Mouse (Mus musculus) spleen, postnatal 4 days (tissue): ENCODE data around the gene Nt5e.
A peak's percentile ranks its signal among the peaks of the same experiment; 100 is the strongest.
"Not testable (repeated sequence)": the region's sequence is repeated elsewhere in the genome, so short reads cannot be mapped to it uniquely, and the experiment has no call there.

ENCODE experiments used
- DNase-seq, 2 experiments: peaks; one replicate each; pipeline ENCODE4 v3.0.0; 2022; ENCODE audit warnings: low spot score in 2 of 2

Gene Nt5e

DNA sequence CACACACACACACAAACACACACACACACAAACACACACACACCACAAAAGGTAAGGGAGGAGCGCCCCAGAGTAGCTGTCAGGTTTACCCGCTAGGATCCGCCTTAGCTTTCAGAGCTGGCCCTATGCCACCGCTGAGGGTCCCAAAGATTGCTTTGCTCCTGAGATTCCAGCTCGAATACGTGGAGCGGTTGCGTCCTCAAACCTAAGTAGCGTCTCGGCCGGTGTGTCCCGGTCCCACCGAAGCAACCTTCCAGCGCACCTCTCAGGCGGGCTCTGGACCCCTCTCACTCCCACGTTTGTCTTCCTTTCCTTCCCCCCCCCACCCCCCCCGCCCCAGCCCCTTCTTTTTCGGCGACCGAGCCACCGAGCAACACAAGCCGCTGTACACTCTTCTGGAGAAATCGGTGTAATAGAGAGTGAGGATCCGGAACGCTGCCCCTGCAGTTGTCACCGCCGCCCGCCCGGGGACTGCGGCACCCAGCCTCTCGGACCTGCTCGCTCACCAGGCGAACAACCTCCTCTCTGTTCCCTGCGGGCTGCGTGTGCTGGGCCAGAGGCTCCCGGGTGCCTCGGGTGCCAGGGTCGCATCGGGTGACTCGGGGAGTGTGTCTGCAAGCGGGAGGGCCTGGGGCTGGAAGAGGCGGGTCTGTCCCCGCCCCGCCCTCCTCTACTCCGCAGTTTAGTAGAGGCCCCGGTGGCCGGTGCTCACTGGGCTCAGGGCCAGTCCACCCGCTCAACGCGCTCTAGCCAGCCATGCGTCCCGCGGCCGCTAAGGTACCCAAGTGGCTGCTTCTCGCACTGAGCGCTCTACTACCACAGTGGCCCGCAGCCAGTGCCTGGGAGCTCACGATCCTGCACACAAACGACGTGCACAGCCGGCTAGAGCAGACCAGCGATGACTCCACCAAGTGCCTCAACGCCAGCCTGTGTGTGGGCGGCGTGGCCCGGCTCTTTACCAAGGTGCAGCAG, at the start of gene Nt5e:
Nt5e (plus strand) TSS at position 268 of the 972 bp plus-strand sequence.
- DNase-seq, result peak; percentile 20 to 70

DNA sequence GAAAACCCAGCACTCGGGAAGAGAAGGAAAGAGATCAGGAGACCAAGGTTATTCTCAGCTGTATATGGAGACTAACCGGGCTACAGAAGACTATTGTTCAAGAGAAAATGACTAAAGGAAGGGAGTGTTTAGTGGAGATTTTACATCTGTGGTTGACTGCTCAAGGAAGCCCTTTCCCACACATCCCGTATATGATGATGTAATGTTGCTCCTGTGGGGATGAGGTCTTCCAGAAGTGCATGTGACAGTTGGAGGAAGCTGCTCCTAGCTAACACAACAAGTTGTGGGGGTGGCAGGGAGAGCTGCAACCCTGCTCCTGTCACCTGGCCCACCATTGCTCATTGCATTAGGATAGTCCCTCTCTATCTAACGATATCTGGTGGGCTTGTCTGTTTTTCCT, 49.4 kb upstream of the Nt5e start:
- no peak for DNase-seq

DNA sequence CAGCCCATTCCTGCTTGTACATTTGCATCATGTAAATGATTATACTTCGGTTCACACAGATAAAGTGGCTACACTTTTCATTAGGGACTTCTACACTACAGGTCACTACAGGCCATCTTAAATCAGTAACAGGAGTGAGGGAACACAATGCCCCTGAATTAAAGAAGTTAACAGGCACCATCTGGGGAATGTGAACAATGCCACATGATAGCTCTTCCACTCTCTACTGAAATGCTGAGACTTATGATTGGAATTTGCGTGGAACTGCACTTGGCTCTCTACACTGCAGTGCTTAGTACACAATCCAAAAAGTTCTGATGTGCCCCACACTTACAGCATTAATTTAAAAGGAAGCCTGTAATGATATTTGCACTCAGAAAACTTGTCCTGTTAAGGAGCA, 47.3 kb upstream of the Nt5e start:
- DNase-seq, result no peak

DNA sequence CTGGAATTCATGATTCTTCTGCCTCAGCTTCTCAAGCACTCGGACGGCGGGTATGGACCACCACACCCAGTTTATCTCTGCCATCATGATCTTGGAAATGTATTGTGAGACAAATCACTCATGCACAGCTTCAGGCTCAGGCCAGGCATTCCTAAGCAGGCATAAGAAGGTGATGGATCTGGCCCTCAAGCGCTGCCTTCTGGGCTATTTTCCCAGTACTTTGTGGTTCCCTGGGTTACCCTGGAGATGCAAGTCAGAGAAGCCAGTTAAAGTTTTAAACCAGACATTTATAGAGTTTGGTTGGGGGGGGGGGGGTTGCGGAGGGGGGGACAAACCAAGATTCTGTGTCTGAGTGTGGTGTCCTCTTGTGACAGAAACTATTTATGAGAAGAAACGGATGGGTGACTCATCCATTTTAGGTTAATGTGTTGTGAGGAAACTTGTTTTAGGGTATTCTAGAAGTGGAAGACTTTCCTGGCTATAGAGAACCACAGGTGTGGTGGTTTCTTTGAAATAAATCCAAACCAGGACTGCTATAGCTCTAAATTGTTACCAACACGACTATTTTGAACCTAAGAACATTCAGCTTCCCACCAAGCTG, 37.3 kb upstream of the Nt5e start:
- DNase-seq, result no peak

DNA sequence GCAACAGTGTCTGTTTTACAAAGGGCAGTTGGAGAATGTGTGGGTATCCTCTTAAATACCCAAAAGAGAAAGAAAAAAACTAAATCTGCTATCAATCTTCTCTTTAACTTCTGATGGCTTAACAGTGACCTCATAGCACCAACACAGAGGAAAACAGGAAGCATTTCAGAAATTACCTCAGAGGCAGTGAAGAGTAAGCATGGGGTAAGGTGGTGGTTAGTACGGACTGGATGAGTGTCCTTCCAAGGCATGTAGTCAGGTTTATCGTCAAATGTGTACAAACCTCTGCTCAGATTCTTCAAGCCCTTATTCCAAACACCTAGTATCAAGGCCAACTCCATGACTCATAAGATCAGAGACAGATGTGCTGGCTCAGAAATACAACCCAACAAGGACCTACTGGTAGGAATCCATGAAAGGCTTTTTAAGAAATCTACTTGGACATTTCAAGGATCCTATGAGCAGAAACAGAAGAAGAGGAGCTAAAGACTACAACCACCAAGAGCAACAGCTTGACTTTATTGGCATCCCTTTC, 34.1 kb upstream of the Nt5e start:
- DNase-seq, result no peak

DNA sequence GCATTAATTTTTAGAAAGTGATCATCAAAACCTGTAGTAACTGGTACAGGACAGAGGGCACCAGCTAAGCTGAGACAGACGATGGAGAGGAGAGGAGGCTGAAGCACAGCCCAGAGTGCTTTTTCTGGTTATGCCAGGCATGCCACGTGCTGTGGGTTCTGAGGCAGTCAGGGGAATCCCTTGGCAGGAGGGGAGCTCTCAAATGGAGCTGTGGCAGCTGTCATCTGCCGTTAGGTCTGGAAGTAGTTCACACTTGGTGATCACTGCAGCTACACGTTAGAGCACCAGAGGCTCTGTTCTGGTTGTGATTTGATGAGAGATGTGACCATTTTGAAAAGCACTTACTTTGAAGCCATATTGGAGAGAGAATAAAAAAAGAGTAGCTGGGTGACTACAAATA, 31.2 kb upstream of the Nt5e start:
- no peak for DNase-seq

DNA sequence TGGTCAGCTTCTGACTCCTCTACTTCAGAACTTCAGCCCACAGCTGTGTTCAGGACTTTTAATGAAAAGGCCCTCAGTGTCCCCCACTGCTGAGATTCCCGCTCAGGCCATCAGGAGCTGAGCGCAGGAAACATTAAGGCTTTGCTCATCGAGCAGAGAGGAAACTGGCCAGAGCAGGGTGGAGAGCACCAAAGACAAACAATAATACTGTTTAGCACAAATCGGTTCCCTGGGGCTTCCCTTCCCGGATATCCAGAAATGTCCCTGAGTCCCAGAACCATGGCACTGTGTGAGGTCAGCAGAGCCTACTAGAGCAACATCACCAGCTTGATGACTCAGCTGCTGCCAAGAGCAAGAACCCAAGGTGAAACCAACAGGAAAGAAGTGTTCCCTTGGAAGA, 30.7 kb upstream of the Nt5e start:
- DNase-seq, result no peak

DNA sequence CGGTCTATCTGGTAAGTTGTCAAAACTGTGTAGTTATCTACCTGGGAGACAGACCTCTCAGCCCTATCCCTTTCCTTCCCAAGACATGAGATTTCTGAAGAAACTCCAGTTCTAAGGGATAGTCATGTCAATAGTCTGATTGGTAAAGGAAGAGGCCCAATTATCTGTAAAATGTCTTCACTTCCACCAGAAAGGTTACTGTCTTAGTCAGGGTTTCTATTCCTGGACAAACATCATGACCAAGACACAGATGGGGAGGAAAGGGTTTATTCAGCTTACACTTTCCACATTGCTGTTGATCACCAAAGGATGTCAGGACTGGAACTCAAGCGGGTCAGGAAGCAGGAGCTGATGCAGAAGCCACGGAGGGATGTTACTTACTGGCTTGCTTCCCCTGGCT, 29.8 kb upstream of the Nt5e start:
- DNase-seq, result not testable (repeated sequence)

DNA sequence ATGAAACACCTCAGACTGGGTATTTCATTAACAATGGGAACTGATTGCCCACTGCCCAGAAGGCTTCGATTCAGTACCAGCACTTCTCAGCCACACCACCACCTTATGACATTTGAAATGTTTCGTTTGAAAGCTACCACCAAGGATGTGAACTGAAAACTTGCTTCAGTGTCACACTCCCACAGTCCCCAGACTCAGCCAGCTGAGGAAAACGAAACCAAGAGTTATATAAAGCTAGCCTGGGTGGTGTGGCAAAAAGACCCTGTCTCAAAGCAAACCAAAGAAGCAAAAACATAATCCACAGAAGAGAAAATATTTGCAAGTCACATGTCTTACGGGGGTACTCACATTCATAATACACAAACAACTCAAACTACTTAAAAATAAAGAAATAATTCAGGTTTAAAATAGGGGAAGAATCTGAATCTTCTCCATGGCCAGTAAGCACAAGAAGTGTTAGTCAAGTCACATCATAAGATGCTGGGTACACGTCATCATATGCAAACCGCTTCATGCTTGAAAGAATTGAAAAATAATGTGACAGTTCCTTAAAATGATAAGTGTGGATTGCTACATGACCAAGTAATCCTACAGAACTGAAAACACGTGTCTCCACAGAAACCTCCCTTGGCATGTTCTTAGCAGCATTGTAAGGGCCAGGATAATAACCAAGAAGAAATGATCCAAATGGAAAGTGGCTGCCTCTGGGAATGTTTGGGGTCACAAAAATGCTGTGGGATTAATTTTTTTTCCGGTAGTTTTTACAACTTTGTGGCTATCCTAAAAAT, 28.9 kb upstream of the Nt5e start:
- no peak for DNase-seq

DNA sequence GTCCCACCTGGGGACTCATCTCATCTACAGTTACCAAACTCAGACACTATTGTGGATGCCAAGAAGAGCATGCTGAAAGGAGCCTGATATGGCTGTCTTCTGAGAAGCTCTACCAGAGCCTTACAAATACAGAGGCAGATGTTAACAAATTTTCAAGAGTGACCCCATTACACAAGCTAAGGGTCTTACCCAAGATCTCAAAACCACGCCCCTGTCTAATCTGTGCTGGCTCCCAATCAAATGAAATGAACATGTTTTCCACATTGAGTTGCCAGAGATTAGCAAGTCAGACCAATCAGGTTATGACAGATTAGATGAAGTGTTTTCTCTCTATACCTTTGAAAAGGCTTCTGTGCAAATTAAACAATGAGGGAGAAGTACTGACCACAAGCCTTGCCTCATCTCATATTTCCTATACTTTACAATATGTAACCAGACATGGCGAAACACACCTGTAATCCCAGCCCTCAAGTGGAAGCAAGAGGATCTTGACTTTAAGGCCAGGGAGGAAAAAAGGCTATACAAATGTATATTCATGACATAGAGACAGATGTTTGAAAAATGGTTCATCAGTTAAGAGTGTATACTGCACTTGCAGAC, 19.9 kb upstream of the Nt5e start:
- DNase-seq, result no peak

DNA sequence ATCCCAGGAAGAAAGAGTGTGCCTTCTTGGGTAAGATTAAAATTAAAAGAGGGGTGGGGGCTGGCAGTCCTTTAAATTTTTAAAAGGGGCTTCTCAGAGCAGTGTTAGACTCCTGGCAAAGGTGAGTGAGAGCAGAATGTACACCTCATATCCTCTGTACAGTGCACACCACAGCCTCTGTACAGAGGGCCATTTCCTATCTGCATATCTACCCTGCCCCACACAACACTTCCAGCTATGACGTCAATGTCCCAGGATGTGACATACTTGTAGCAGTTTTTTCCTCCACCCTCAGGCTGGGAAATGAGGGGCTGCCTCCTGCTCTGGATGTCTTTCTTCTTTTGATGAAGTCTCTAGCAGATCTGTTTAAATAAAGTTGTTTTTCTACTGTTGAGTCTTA, 17.9 kb upstream of the Nt5e start:
- no peak for DNase-seq

DNA sequence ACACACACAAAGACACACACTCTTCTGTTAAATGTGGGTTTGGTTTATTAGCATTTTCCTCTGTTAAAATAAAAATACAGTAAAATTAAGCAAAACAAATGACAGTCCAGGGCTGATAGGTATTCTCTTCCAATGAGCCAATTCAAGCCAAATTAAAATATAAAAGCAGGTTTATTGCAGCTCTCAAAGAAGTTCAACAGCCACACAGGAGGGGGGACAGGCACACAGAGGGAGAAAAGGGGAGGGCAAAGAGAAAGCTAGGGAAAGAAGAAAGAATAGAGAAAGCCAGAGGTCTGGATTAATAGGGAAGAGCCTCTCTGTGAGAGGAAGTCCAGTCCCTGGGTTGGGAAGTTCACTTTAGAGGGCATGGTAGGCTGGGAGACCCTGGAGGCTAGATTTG, 7.8 kb upstream of the Nt5e start:
- DNase-seq, result no peak

DNA sequence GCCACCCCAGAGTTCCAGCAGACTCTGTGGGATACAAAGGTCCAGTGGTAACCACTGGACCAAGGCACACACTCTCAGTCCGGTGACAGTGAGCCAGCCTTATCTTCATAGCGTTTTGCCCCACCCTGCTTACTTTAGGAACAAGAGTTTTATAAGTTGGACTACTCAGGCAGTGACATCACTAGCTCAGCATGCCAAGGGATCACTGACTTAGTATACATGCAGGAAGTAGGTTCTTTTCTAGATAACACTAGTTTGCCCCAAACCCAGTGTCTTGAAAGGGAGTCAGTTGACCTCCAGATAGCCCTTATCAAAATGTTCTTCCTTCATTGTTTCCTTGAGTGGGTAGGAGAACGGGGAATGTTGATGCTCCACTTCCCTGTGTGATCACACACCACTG, 2.4 kb upstream of the Nt5e start:
- DNase-seq, result no peak

DNA sequence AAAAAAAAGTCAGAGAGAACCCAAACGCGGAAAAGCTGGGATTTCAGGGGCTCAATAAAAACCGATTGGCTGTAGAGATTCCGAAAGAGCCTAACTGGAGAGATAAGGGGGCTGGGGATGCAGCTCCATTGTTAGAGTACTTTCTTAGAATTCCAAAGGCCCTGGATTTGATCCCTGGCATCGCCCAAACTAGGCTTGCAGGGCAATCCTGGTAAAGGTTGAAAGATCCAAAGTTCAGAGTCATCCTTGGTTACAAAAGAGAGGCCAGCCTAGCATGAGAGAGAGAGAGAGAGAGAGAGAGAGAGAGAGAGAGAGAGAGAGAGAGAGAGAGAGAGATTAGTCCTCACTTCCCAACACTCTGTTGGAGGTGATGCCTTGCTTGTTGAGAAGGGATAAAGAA, 1.7 kb downstream of the Nt5e start:
- no peak for DNase-seq

DNA sequence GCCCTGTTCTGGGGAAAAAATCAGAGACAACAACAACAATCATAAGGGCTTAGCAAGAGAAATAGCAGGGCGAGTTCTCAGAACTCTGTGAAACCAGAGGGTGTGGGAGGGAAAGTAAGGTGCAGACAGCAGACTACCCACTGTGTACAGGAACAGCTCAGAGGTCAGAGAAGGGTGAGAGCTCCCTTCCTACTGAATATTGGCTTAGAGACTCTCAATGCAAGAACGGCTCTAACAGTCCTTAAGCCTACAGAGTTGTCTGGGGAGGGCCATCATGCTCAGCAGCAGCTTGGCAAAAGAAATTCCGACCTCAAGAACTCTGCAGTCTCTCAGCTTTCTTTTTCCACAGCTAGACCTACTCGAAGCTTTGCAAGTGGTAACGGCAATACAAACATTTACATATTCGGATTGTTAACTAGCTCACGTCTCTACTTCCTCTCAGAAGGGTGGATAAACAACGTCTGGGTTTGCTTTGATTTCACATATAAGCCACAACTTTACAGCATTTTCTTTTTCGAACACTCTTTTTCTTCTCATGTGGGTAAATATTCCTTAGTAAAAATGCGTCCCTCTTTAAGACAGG, 2.3 kb downstream of the Nt5e start:
- no peak for DNase-seq

DNA sequence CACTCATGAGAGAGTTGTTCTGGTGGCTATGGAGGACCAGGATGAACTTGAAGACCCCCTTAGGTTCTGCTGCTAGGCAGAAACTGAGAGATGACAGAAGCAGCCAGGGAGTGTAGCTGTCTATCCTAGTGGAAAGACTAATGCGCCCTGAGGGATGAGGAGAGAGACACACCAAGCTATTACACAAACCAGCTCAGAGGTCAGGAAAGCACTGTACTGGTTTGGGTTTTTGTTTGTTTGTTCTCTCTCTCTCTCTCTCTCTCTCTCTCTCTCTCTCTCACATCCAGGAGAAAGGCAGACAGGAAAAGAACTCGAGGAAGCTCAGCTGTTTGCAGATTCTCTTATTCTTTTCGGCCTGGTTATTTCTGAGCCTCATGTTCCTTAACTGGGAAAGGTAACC, 3.3 kb downstream of the Nt5e start:
- no peak for DNase-seq

DNA sequence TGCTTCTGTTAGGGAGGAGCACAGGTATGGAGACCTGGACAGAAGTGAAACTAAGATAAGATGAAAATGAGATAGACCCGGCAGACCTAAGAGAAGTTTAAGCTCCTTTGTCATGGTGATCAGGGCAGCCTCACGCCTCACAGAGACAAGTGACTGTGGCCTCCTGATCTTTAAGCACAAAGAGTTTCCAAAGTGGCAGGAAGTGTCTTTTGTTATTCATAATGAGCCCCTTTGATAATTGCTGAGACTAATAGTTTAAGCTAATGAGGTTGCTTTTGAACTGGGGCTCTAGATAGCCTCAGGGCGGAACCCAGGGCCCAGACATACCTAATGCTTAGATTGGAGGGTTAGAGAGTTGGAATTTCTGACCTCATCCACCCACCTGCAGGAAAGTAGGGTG, 5.5 kb downstream of the Nt5e start:
- no peak for DNase-seq

DNA sequence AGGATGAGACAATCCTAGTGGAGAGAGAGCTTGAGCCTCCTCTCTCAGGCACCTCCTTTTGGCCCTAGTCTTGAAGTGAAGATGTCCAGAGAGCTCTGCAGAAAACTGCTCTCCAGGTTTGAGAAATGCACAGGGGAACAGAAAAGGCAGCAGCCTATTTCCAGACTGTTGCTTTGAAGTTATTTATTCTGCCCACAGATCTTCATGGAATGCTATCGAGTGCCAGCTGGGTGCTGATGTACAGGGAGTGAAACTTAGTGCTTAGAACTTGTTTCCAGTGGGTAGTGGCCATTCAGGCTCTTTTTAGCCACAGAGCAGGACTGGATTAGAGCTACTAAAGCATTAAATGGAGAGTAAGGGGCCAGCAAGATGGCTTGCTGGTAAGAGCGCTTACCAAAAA, 8.8 kb downstream of the Nt5e start:
- no peak for DNase-seq

DNA sequence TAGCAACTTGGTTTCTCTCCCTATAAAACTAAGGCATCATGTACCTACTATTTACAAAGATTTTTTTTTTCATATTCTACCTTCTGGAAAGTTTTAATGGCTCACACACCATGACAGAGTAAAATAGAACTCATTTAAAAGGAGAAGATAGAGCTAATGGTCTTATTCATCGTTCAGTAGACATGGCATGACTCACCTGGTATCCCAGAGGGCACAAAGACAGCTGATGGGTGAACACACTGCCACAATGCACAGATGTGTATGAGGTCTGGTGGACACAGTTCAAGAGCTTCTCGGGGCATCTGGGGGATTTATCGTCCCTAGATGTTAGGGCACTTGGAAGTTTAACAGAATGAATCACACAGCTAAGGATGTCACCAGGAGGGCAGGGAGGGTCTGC, 13.8 kb downstream of the Nt5e start:
- DNase-seq, result no peak

DNA sequence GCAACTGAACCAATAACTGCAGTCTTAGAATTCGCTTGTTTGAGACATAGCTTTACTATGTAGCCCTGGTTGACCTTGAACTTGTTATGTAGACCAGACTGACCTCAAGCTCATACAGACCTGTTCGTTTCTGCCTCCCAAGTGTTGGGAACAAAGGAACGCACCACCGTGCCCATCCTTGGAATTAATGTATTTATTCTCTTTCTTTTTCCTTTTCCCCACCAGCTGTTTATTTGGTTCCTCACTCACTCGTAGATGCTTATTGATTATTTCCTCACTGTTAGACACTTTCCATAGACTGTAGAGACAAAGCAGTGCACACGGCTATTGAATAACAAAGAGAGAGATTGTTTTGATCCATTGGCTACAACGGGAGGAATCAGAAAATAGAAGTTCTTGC, 15.2 kb downstream of the Nt5e start:
- DNase-seq, result no peak

DNA sequence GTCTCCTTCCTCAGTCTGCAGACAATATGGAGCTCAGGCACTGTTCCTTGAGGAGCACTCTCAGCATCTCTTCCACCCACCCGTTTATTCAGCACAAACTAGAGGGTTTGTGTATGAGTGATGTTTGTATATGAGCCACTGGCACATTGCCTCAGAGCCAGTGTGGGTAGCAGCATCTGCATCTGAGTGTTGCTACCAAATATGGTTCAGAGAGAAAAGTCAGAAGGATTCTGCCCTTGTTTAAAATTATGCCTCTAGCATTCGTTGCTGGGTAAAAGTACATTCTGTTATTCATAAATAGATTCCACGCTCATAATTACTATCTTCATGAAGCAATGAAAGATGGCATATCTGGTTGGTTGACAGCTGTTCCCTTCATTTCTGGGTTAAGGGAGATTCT, 15.7 kb downstream of the Nt5e start:
- no peak for DNase-seq

DNA sequence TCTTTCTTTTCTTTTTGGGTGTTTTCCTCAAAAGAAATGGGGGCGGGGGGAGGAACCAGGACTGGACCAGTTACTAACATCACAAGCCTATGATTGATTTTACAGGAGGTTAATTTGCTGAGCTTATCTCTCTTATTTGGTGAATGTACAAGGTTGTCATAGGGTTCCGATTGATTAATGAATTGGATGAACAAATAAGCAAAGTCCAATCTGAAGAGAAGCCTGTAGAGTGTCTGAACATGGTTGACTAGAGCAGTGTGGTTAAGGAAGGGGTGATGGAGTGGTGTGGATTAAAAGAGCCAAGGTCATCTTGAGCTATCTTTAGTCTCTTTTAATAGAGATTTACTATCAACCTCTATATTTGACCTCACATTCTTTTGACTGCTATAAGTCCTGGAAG, 17.4 kb downstream of the Nt5e start:
- DNase-seq, result no peak
